Mouse (Mus musculus) 416B (cell line): Measurements from ENCODE around the gene Ndufaf2.

Experiments
- DNase-seq: peaks from one replicate; pipeline ENCODE4 v3.0.0; 2011; ENCODE audit warnings: low read depth

The Ndufaf2 gene

GRCm38 (mm10) chr13:108158465-108159240, at the start of gene Ndufaf2, which contains the start of gene Ercc8:
Gene Ndufaf2 (minus strand): TSS chr13:108158623.
Gene Ercc8 (plus strand): TSS chr13:108158731.
- peak; percentile 96 for DNase-seq

- no peak for DNase-seq
Observed at GRCm38 (mm10) chr13:108208090-108208489, 49.7 kb upstream of the Ndufaf2 start.

- no peak for DNase-seq
Observed at GRCm38 (mm10) chr13:108207447-108207846, 49.0 kb upstream of the Ndufaf2 start.

- DNase-seq: no peak
Observed at GRCm38 (mm10) chr13:108204857-108205256, 46.4 kb upstream of the Ndufaf2 start.

- DNase-seq: no peak
Observed at GRCm38 (mm10) chr13:108195474-108195873, 37.1 kb upstream of the Ndufaf2 start.

- DNase-seq: peak; percentile 80
Observed at GRCm38 (mm10) chr13:108191074-108191720, 32.8 kb upstream of the Ndufaf2 start.

GRCm38 (mm10) chr13:108187994-108188393, 29.6 kb upstream of the Ndufaf2 start:
- peak; percentile 54 for DNase-seq

- peak; percentile 44 for DNase-seq
Observed at GRCm38 (mm10) chr13:108185530-108185929, 27.1 kb upstream of the Ndufaf2 start.

- no peak for DNase-seq
Observed at GRCm38 (mm10) chr13:108184743-108185255, 26.4 kb upstream of the Ndufaf2 start.

GRCm38 (mm10) chr13:108180821-108181220, 22.4 kb upstream of the Ndufaf2 start:
- no peak for DNase-seq

GRCm38 (mm10) chr13:108179618-108180017, 21.2 kb upstream of the Ndufaf2 start:
- DNase-seq: no peak

- DNase-seq: no peak
Observed at GRCm38 (mm10) chr13:108170511-108170910, 12.1 kb upstream of the Ndufaf2 start.

GRCm38 (mm10) chr13:108170002-108170401, 11.6 kb upstream of the Ndufaf2 start:
- DNase-seq: peak; percentile 92

- DNase-seq: no peak
Observed at GRCm38 (mm10) chr13:108164621-108165020, 6.2 kb upstream of the Ndufaf2 start.

- DNase-seq: no peak
Observed at GRCm38 (mm10) chr13:108163912-108164311, 5.5 kb upstream of the Ndufaf2 start.

- DNase-seq: peak; percentile 75
Observed at GRCm38 (mm10) chr13:108159963-108160362, 1.5 kb upstream of the Ndufaf2 start.

GRCm38 (mm10) chr13:108159241-108159575, 785 bp upstream of the Ndufaf2 start:
- peak; percentile 46 for DNase-seq

GRCm38 (mm10) chr13:108157732-108158464, 525 bp downstream of the Ndufaf2 start:
- DNase-seq: peak; percentile 65

GRCm38 (mm10) chr13:108157156-108157555, 1.3 kb downstream of the Ndufaf2 start:
- no peak for DNase-seq

GRCm38 (mm10) chr13:108152650-108153372, 5.6 kb downstream of the Ndufaf2 start:
- peak; percentile 79 for DNase-seq

- peak; percentile 73 for DNase-seq
Observed at GRCm38 (mm10) chr13:108151782-108152181, 6.6 kb downstream of the Ndufaf2 start.

GRCm38 (mm10) chr13:108144086-108144485, 14.3 kb downstream of the Ndufaf2 start:
- no peak for DNase-seq
